Mouse (Mus musculus): ENCODE measurements around the gene Ube2m. TPM values are rescaled to one million over a fixed set of nuclear protein-coding genes. Genes with fewer than 3 reads are reported as not detected.
"Not testable (repeated sequence)": the region's sequence is repeated elsewhere in the genome, so short reads cannot be mapped to it uniquely, and the experiment has no call there.

Ube2m gene
- total and polyA plus RNA-seq, 3 experiments, result 134 to 272 (median 244) TPM

GRCm38 (mm10) chr7:13063399-13063798 lies 25.3 kb upstream of the Ube2m start:
- Histone ChIP-seq H3K27me3 (replicated peaks) (peaks cover 25% of the 10 kb centered on the region), H3K9me3 (replicated peaks; ENCODE audit: low read length) (peaks cover 13% of the 10 kb centered on the region)
- H3K4me1 ChIP-seq (ENCODE audit: control insufficient read depth in 1 of 2, insufficient read depth in 2 of 2); H3K27ac ChIP-seq (ENCODE audit: insufficient read depth, low read depth); H3K4me2 ChIP-seq (ENCODE audit: insufficient read depth, low read depth, poor library complexity, severe bottlenecking); dilution Hi-C loops (cut with MboI; ENCODE audit: extremely low pct_ligation_motif_present, extremely low pct_unique_long_range_greater_than_20kb, low sequenced_read_pairs); H3K36me3 ChIP-seq (replicated peaks in 1 of 2; ENCODE audit: control insufficient read depth in 1 of 2, insufficient read depth in 1 of 2, low read length in 1 of 2); H3K9ac ChIP-seq (ENCODE audit: insufficient read depth, low read depth); H3K4me3 ChIP-seq (replicated peaks in 1 of 3; ENCODE audit: low read depth in 2 of 3, low read length in 2 of 3, poor library complexity in 1 of 3); H3K79me2 ChIP-seq (replicated peaks; ENCODE audit: control insufficient read depth, extremely low read depth, insufficient read depth, poor library complexity, severe bottlenecking): not testable (repeated sequence)
- peak; percentile 29 for DNase-seq (ENCODE audit: extremely low read depth)
- in situ Hi-C loops (cut with MboI; ENCODE audit: low pct_ligation_motif_present, low pct_unique_long_range_greater_than_20kb, low sequenced_read_pairs), result loop anchor here (25.0 kb wide), 2 partner anchors 224 to 1249 kb away; partner anchors contain the start of genes Lig1 and Zswim9
- TF ChIP-seq RAD21 (IDR thresholded peaks at IDR 0.05; ENCODE audit: low read depth, low read length) (peak; percentile 72), CTCF (conservative IDR thresholded peaks at IDR 0.05 in 1 of 2, IDR thresholded peaks at IDR 0.05 in 1 of 2; ENCODE audit: low read depth in 2 of 2, low read length in 2 of 2) (peak; percentile 38 to 67; a peak in 3 of 4 replicates), SMC3 (IDR thresholded peaks at IDR 0.05; ENCODE audit: low read depth, low read length) (peak; percentile 40)

- H3K27me3 ChIP-seq (replicated peaks), result peaks cover 35% of the 10 kb centered on the region
- TF ChIP-seq MEF2A (IDR thresholded peaks at IDR 0.05; ENCODE audit: borderline replicate concordance, low read depth, low read length) (no peak), ZMIZ1 (IDR thresholded peaks at IDR 0.05; ENCODE audit: low read depth, low read length) (no peak), SMC3 (IDR thresholded peaks at IDR 0.05; ENCODE audit: low read depth, low read length) (no peak), TCF12 (IDR thresholded peaks at IDR 0.05; ENCODE audit: low read depth, low read length) (no peak), ZC3H11A (IDR thresholded peaks at IDR 0.05; ENCODE audit: low read depth, low read length) (no peak), ELF1 (IDR thresholded peaks at IDR 0.05; ENCODE audit: low read depth, low read length) (no peak)
- H3K4me1 ChIP-seq (ENCODE audit: control insufficient read depth in 1 of 2, insufficient read depth in 2 of 2), result 0 out of 4 replicates have a peak, but pooled peaks cover 0 to 4% of the 10 kb centered on the region in 2 experiments
- dilution Hi-C loops (cut with MboI; ENCODE audit: extremely low pct_ligation_motif_present, extremely low pct_unique_long_range_greater_than_20kb, low sequenced_read_pairs) (no loop called here), in situ Hi-C loops (cut with MboI; ENCODE audit: low pct_ligation_motif_present, low pct_unique_long_range_greater_than_20kb, low sequenced_read_pairs) (loop anchor here (25.0 kb wide), 2 partner anchors 228 to 1253 kb away; partner anchors contain the start of genes Lig1 and Zswim9)
- no peak overlapping the region for H3K4me3 ChIP-seq (replicated peaks in 1 of 3; ENCODE audit: low read depth in 2 of 3, low read length in 2 of 3, poor library complexity in 1 of 3)
- H3K79me2 ChIP-seq (replicated peaks; ENCODE audit: control insufficient read depth, extremely low read depth, insufficient read depth, poor library complexity, severe bottlenecking), result no peaks in the 10 kb centered on the region
- DNase-seq (ENCODE audit: extremely low read depth), result no peak
- H3K9me3 ChIP-seq (replicated peaks; ENCODE audit: low read length), result peaks cover 9% of the 10 kb centered on the region
- H3K4me2 ChIP-seq (ENCODE audit: insufficient read depth, low read depth, poor library complexity, severe bottlenecking), result no peak overlapping the region
- no peaks in the 10 kb centered on the region for H3K36me3 ChIP-seq (replicated peaks in 1 of 2; ENCODE audit: control insufficient read depth in 1 of 2, insufficient read depth in 1 of 2, low read length in 1 of 2)
- no peak overlapping the region for H3K9ac ChIP-seq (ENCODE audit: insufficient read depth, low read depth)
- H3K27ac ChIP-seq (ENCODE audit: insufficient read depth, low read depth), result no peak overlapping the region
Observed at GRCm38 (mm10) chr7:13059536-13059935, 21.5 kb upstream of the Ube2m start.

- in situ Hi-C loops (cut with MboI; ENCODE audit: low pct_ligation_motif_present, low pct_unique_long_range_greater_than_20kb, low sequenced_read_pairs), result loop anchor here (25.0 kb wide), 2 partner anchors 230 to 1255 kb away; partner anchors contain the start of genes Lig1 and Zswim9
- Histone ChIP-seq H3K9me3 (replicated peaks; ENCODE audit: low read length) (no peaks in the 10 kb centered on the region), H3K79me2 (replicated peaks; ENCODE audit: control insufficient read depth, extremely low read depth, insufficient read depth, poor library complexity, severe bottlenecking) (no peaks in the 10 kb centered on the region), H3K27me3 (replicated peaks) (peaks cover 35% of the 10 kb centered on the region), H3K36me3 (replicated peaks in 1 of 2; ENCODE audit: control insufficient read depth in 1 of 2, insufficient read depth in 1 of 2, low read length in 1 of 2) (no peaks in the 10 kb centered on the region), H3K4me1 (ENCODE audit: control insufficient read depth in 1 of 2, insufficient read depth in 2 of 2) (peaks cover 0 to 10% of the 10 kb centered on the region in 2 experiments; a peak in 1 of 4 replicates), H3K4me2 (ENCODE audit: insufficient read depth, low read depth, poor library complexity, severe bottlenecking) (no peak overlapping the region), H3K4me3 (replicated peaks in 1 of 3; ENCODE audit: low read depth in 2 of 3, low read length in 2 of 3, poor library complexity in 1 of 3) (no peak overlapping the region), H3K9ac (ENCODE audit: insufficient read depth, low read depth) (no peak overlapping the region), H3K27ac (ENCODE audit: insufficient read depth, low read depth) (no peak overlapping the region)
- no peak for DNase-seq (ENCODE audit: extremely low read depth)
- dilution Hi-C loops (cut with MboI; ENCODE audit: extremely low pct_ligation_motif_present, extremely low pct_unique_long_range_greater_than_20kb, low sequenced_read_pairs), result no loop called here
- no peak for TF ChIP-seq BHLHE40 (IDR thresholded peaks at IDR 0.05; ENCODE audit: low read depth, low read length)
- no peak for TF ChIP-seq MEF2A (IDR thresholded peaks at IDR 0.05; ENCODE audit: borderline replicate concordance, low read depth, low read length)
- no peak for TF ChIP-seq JUND (conservative IDR thresholded peaks at IDR 0.05; ENCODE audit: low read depth, low read length)
- peak; percentile 16 for TF ChIP-seq RAD21 (IDR thresholded peaks at IDR 0.05; ENCODE audit: low read depth, low read length)
- peak in 1 of 2 experiments; percentile 49; a peak in 2 of 4 replicates for TF ChIP-seq CTCF (conservative IDR thresholded peaks at IDR 0.05 in 1 of 2, IDR thresholded peaks at IDR 0.05 in 1 of 2; ENCODE audit: low read depth in 2 of 2, low read length in 2 of 2)
- TF ChIP-seq NELFE (IDR thresholded peaks at IDR 0.05; ENCODE audit: low read depth, low read length), result no peak
- no peak for TF ChIP-seq ETS1 (conservative IDR thresholded peaks at IDR 0.05; ENCODE audit: low read depth, low read length)
Observed at GRCm38 (mm10) chr7:13056913-13057700, 19.0 kb upstream of the Ube2m start.

Data from CH12.LX (cell line).